ENCODE assay signal across 8 mouse cellular contexts in the genomic region with DNA sequence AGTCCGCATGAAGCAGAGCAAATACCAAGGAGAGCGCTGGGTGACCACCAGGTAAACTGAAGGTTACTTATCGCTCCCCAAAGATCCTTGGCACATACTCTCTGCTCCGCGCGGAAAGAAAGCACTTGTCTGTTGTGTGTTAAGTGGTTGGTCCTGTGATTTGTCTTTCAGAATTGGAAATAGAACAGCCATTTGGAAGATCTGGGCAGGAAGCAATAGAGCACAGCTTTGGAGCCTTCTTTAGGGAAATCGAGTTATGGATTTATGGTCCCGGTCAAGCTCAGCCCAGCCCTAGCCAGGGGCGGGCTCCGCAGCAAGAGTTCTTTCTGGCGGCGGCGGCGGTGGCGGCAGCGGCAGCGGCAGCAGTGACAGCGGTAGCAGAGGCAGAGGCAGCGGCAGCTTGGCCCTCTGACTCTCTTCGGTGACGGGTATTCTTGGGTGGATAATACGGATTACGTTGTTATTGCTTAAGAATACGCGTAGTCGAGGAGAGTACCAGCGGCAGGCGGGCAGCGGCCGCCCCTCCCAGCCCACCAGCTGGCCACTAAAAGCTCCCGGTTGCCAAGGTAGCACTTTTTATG.
DNase-seq lines count a peak whose midpoint lies in the region; ATAC-seq and TF ChIP-seq lines count a peak whose summit lies in the region.

No protein-coding gene starts in this region.

- intact Hi-C loops in heart, adult 2 months (cut with DNase I): loop anchor here (5.0 kb wide), 1 partner anchor 1759 kb away; no protein-coding TSS in a partner anchor
- intact Hi-C loops in heart, postnatal 36 days (cut with DNase I): no loop called here

- ATAC-seq in intestine, postnatal 0 days: no peak
- ATAC-seq in midbrain, embryonic 16.5 days: no peak

- no peaks in the 10 kb centered on the region for H3K36me3 ChIP-seq in heart, adult 2 months (ENCODE audit: control insufficient read depth, insufficient read depth, low read length)
- H3K36me3 ChIP-seq in intestine, postnatal 0 days (ENCODE audit: control insufficient read depth, insufficient read depth): no peaks in the 10 kb centered on the region
- no peaks in the 10 kb centered on the region for H3K36me3 ChIP-seq in midbrain, embryonic 16.5 days (ENCODE audit: control insufficient read depth, insufficient read depth, low read length)

- TF ChIP-seq EP300 in heart, adult 2 months (IDR thresholded peaks at IDR 0.05; ENCODE audit: insufficient read depth, low read depth, low read length): no peak

- H3K79me2 ChIP-seq in heart, adult 2 months (replicated peaks; ENCODE audit: control insufficient read depth, insufficient read depth, low read length): no peaks in the 10 kb centered on the region

- TF ChIP-seq POLR2A in heart, adult 2 months (IDR thresholded peaks at IDR 0.05; ENCODE audit: insufficient read depth, low read depth, low read length): no peak
- TF ChIP-seq POLR2A in embryonic fibroblast, embryonic 13.5 days (IDR thresholded peaks at IDR 0.05; ENCODE audit: low read depth, low read length): no peak

- peaks cover 15% of the 10 kb centered on the region for H3K27me3 ChIP-seq in heart, adult 2 months (ENCODE audit: control insufficient read depth, insufficient read depth, low read length)
- peaks cover 54% of the 10 kb centered on the region for H3K27me3 ChIP-seq in intestine, postnatal 0 days (replicated peaks; ENCODE audit: control insufficient read depth, insufficient read depth, low read length)
- no peaks in the 10 kb centered on the region for H3K27me3 ChIP-seq in midbrain, embryonic 16.5 days (ENCODE audit: control insufficient read depth, insufficient read depth, low read depth, low read length)

- H3K4me1 ChIP-seq in heart, adult 2 months (ENCODE audit: control insufficient read depth, insufficient read depth, low read length): no peaks in the 10 kb centered on the region
- H3K4me1 ChIP-seq in embryonic fibroblast, embryonic 13.5 days (ENCODE audit: control insufficient read depth, insufficient read depth, low read length): peaks cover 4% of the 10 kb centered on the region; the same call in 1 of the 2 replicates
- H3K4me1 ChIP-seq in intestine, postnatal 0 days (replicated peaks; ENCODE audit: control insufficient read depth, insufficient read depth, low read length): peaks cover 4% of the 10 kb centered on the region; the same call in 1 of the 2 replicates
- H3K4me1 ChIP-seq in midbrain, embryonic 16.5 days (ENCODE audit: control insufficient read depth, insufficient read depth, low read length): peaks cover 9% of the 10 kb centered on the region

- TF ChIP-seq CTCF in heart, adult 2 months (IDR thresholded peaks at IDR 0.05): no peak
- no peak for TF ChIP-seq CTCF in embryonic fibroblast, embryonic 13.5 days (IDR thresholded peaks at IDR 0.05; ENCODE audit: borderline replicate concordance, insufficient read depth, low read length)
- TF ChIP-seq CTCF in intestine, postnatal 0 days (IDR thresholded peaks at IDR 0.05; ENCODE audit: low read depth): no peak

- 0 out of 2 replicates have a peak overlapping the region, but pooled peaks have one; percentile 33 for H3K4me3 ChIP-seq in heart, adult 2 months
- peak overlapping the region; percentile 58 for H3K4me3 ChIP-seq in embryonic fibroblast, embryonic 13.5 days (ENCODE audit: insufficient read depth, low read length)
- H3K4me3 ChIP-seq in intestine, postnatal 0 days (ENCODE audit: low read depth, low read length): peak overlapping the region; percentile 43
- peak overlapping the region; percentile 56 for H3K4me3 ChIP-seq in midbrain, embryonic 16.5 days (ENCODE audit: low read depth, low read length)

- no peak overlapping the region for H3K9ac ChIP-seq in heart, adult 2 months (ENCODE audit: low read depth, low read length)
- no peak overlapping the region for H3K9ac ChIP-seq in intestine, postnatal 0 days (ENCODE audit: low read depth, low read length)
- H3K9ac ChIP-seq in midbrain, embryonic 16.5 days (ENCODE audit: low read depth, low read length): peak overlapping the region; percentile 77

- WGBS in heart, adult 2 months: 1% methylated on average over 31 of the region's 31 CpGs
- 1% methylated on average over 31 of the region's 31 CpGs for WGBS in intestine, postnatal 0 days
- WGBS in midbrain, embryonic 16.5 days: under 1% methylated on average over 31 of the region's 31 CpGs

- DNase-seq in heart, adult 2 months: no peak
- DNase-seq in heart, postnatal 36 days: no peak
- DNase-seq in MN1 (ENCODE audit: low spot score): peak; percentile 76
- DNase-seq in yolk sac, embryonic 10.5 days (ENCODE audit: low spot score): no peak
- no peak for DNase-seq in urinary bladder, postnatal 4 days (ENCODE audit: low spot score in 2 of 2)

- no peak overlapping the region for H3K27ac ChIP-seq in heart, adult 2 months
- H3K27ac ChIP-seq in embryonic fibroblast, embryonic 13.5 days (ENCODE audit: insufficient read depth, low read length): no peak overlapping the region
- no peak overlapping the region for H3K27ac ChIP-seq in intestine, postnatal 0 days (ENCODE audit: low read depth, low read length)
- H3K27ac ChIP-seq in midbrain, embryonic 16.5 days (ENCODE audit: low read length): peak overlapping the region; percentile 83

- no peaks in the 10 kb centered on the region for H3K9me3 ChIP-seq in intestine, postnatal 0 days (ENCODE audit: control insufficient read depth)
- H3K9me3 ChIP-seq in midbrain, embryonic 16.5 days (replicated peaks; ENCODE audit: control insufficient read depth, low read length, poor library complexity, severe bottlenecking): no peaks in the 10 kb centered on the region

- H3K4me2 ChIP-seq in intestine, postnatal 0 days (replicated peaks; ENCODE audit: low read depth): peak overlapping the region; percentile 70
- H3K4me2 ChIP-seq in midbrain, embryonic 16.5 days (ENCODE audit: low read length): peak overlapping the region; percentile 94
